Mouse (Mus musculus) adrenal gland (tissue): ENCODE measurements around the gene E2f2.

Experiments
- intact Hi-C: fragments of 180-260 bp; cut with DNase I; formaldehyde crosslinking; loops from one replicate; pipeline ENCODE4 v1.15.1; 2025

Gene E2f2

DNA sequence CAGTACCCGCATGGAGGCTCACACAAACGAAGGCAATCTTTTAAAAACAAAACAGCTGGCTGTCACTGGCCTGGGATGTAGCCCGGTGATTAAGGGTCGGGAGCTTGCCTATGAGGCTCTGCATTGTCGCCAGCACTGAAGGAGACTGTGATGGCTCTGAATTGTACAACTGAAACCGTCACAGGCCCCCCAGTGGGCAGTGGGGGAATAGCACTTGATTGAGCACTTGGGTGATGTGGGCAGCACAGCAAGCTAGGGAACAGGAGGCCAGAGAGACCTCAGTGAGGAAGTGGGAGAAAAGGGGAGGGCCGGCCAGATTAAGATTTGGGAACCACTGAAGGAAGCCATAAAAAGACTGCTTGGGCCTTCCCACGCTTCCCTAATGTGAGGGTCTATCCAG is 67.4 kb downstream of the E2f2 start:
- intact Hi-C loops: loop anchor here (1.0 kb wide), 1 partner anchor 37 kb away; no protein-coding TSS in a partner anchor

DNA sequence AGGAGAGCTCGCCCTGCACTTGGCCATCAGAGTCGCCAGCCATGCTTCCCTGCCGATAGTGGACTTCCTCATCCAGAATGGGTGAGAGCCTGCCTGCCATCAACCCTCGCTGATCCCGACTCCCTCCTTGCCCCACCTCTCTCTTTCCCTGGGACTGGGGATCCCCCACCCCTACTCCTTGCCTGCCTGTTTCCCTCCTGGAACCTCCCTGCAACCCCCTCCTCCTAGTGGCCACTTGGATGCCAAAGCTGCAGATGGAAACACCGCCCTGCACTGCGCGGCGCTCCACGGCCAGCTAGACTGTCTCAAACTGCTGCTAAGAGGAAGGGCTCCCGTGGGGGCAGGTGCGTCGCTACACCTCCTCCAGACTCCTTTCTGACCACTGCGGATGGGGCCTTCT is 67.9 kb downstream of the E2f2 start:
- intact Hi-C loops: no loop called here

DNA sequence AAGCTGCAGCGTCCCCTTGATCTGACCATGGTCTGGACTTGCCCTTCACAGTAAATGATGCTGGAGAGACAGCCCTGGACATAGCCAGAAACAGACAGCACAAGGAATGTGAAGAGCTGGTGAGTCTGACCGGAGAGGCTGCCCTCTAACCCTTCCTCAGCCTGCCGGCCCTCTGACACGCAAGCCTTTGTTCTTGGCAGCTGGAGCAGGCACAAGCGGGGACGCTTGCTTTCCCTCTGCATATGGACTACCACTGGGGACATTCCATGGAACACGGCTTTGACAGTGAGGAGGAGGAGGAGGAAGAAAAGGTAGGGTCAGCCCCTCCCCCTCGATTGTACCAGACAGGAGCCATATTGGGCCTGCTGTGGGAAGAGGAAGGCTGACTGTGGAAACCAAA is 68.8 kb downstream of the E2f2 start:
- intact Hi-C loops: no loop called here

DNA sequence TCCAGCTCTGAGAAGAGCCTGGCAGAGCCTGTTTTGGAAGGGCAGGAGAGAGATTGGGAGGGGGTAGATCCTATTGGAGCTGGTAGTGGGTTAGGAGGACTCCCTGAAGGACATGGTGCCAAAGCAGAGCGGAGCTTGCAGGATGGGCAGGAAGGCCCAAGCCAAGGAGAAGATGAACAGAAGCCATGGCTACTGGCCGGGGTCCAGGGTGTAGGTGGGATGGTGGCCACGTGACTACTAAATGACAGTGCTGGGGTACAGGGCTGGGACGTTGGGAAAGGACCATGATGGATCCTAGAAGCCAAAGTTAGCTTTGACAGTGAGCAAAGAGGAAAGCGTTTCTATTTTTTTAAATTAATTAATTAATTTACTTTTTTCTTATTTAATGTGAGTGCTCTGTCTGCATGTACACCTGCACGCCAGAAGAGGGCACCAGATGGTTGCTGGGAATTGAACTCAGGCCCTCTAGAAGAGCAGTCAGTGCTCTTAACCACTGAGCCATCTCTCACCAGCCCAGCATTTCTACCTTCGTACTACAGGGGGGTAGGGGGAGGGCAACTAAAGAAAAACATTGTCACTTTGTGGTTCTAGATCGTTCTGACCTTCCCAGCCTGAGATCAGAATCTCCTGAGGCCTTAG is 70.0 kb downstream of the E2f2 start:
- intact Hi-C loops: no loop called here

DNA sequence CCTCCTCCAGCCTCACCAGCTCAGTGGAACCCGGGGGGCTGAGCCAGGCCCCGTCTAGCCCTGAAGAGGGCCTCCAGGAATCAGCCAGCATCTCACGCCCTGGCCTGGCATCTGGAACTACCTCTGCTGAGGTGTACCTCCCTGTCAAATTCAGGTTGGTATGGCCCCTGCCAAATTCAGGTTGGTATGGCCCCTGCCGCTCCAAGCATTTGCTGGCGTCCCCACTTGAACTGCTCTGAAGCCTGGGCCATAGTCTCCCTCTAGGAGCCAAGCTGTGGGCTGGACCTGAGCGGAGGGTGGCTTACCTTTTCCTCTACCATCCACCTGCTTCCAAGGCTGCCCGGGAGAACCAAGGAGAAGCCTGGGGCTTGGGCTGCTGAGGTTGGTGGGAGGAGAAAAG is 70.5 kb downstream of the E2f2 start:
- intact Hi-C loops: no loop called here

DNA sequence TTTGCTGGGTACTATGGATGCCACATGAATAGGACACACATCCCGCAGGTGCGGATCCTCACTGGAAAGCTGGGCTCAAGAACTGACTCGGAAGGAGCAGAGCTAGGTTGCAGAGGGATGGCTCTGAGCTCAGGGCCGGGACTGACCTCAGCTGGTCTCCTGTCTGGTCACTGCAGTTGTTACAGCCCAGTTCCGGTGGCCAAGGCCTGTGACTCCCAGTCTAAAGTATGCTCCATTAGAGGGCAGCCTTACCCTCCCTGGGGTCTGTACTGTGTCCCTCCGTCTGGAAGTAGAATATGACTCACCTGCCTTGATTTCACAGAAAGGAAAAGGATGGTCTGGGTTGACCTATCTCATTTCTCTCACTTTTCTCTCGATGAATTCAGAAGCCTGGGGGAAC is 72.0 kb downstream of the E2f2 start:
- intact Hi-C loops: no loop called here
